13 mouse cellular contexts compared by ENCODE assay signal in genomic region chr9:65903419-65903818, GRCm38 (mm10). TPM values are rescaled to one million over a fixed set of nuclear protein-coding genes. Genes with fewer than 3 reads are reported as not detected.
DNase-seq lines count a peak whose midpoint lies in the region; ATAC-seq and TF ChIP-seq lines count a peak whose summit lies in the region.
"Had no signal": no experiment of that assay in that cellular context is flagged by ENCODE, and none has a peak within 500 bp of the region (broad histone marks: within the 10 kb centered on the region; RNA-seq: fewer than 3 reads in every experiment).

No protein-coding gene starts in this region.

- H3K36me3 ChIP-seq in MEL (ENCODE audit: control insufficient read depth in 1 of 2, insufficient read depth in 2 of 2, low read length in 2 of 2) = peaks cover 2 to 9% of the 10 kb centered on the region in 2 experiments; a peak in 3 of 4 replicates

- H3K27me3 ChIP-seq in MEL (ENCODE audit: control insufficient read depth in 1 of 2, insufficient read depth in 2 of 2, low read length in 2 of 2) = no peaks in the 10 kb centered on the region
- H3K27me3 ChIP-seq: embryonic facial prominence, embryonic 13.5 days had no signal

- peak; percentile 14; the same call in 1 of the 2 replicates for TF ChIP-seq RAD21 in MEL (IDR thresholded peaks at IDR 0.05; ENCODE audit: low read depth, low read length)

- peak; percentile 66 for ATAC-seq in megakaryocyte, adult 5-6 weeks (ENCODE audit: poor library complexity, severe bottlenecking)

- TF ChIP-seq POLR2A in MEL (IDR thresholded peaks at IDR 0.05; ENCODE audit: control insufficient read depth in 1 of 2, insufficient read depth in 1 of 2, low read depth in 1 of 2, low read length in 2 of 2, poor library complexity in 1 of 2) = no peak

- H3K27ac ChIP-seq in left cerebral cortex, adult 2 months = no peak overlapping the region
- H3K27ac ChIP-seq in MEL (ENCODE audit: control insufficient read depth, low read depth, low read length) = no peak overlapping the region
- H3K27ac ChIP-seq: embryonic facial prominence, embryonic 13.5 days; hindbrain, embryonic 10.5 days had no signal

- no peaks in the 10 kb centered on the region for H3K79me2 ChIP-seq in MEL (ENCODE audit: control insufficient read depth, insufficient read depth, low read length, poor library complexity)

- H3K9ac ChIP-seq in MEL (ENCODE audit: control insufficient read depth, low read depth, low read length, poor library complexity, severe bottlenecking) = no peak overlapping the region
- H3K9ac ChIP-seq: embryonic facial prominence, embryonic 13.5 days had no signal

- H3K4me1 ChIP-seq in MEL (ENCODE audit: control insufficient read depth in 1 of 2, insufficient read depth in 2 of 2, low read length in 2 of 2) = peaks cover 2% of the 10 kb centered on the region in 2 experiments; a peak in 1 of 4 replicates

- peak; percentile 28 for TF ChIP-seq CTCF in left cerebral cortex, adult 2 months (IDR thresholded peaks at IDR 0.05)
- TF ChIP-seq CTCF in MEL (IDR thresholded peaks at IDR 0.05 in 2 of 3, conservative IDR thresholded peaks at IDR 0.05 in 1 of 3; ENCODE audit: control insufficient read depth in 1 of 3, insufficient read depth in 1 of 3, low read depth in 2 of 3, low read length in 3 of 3, poor library complexity in 1 of 3, severe bottlenecking in 1 of 3) = peak; percentile 29 to 52 (median 34)

- H3K9me3 ChIP-seq in MEL (replicated peaks; ENCODE audit: insufficient read depth, low read length) = no peaks in the 10 kb centered on the region
- H3K9me3 ChIP-seq: embryonic facial prominence, embryonic 13.5 days; hindbrain, embryonic 10.5 days had no signal

- no peak for DNase-seq in left cerebral cortex, adult 2 months (ENCODE audit: extremely low spot score in 1 of 2, low spot score in 2 of 2)
- no peak for DNase-seq in left cerebral cortex, adult 8-10 months (ENCODE audit: low spot score in 2 of 2)
- peak; percentile 12 to 14 for DNase-seq in B cell, adult 2 months
- DNase-seq in MEL (ENCODE audit: low read depth, low spot score) = peak; percentile 43
- no peak for DNase-seq in right cerebral cortex, postnatal 25 days
- DNase-seq in ovary, postnatal 36 days (ENCODE audit: low spot score) = no peak
- DNase-seq: cerebellum, adult 8-10 months; kidney, postnatal 25 days; left cerebral cortex, postnatal 4 days; thymus, adult 18-20 months had no signal

- intact Hi-C loops in left cerebral cortex, adult 2 months (cut with DNase I) = no loop called here

- no peak overlapping the region for H3K4me3 ChIP-seq in left cerebral cortex, adult 2 months
- no peak overlapping the region for H3K4me3 ChIP-seq in MEL (ENCODE audit: control insufficient read depth in 1 of 2, insufficient read depth in 1 of 2, low read depth in 2 of 2, low read length in 2 of 2)
- H3K4me3 ChIP-seq: embryonic facial prominence, embryonic 13.5 days; hindbrain, embryonic 10.5 days had no signal

- TF ChIP-seq EP300 in MEL (IDR thresholded peaks at IDR 0.05; ENCODE audit: low read depth in 1 of 2, low read length in 2 of 2) = no peak

TF ChIP-seq in MEL, 35 proteins besides CTCF, POLR2A, EP300 and RAD21:
- TF ChIP-seq ZNF384 (IDR thresholded peaks at IDR 0.05; ENCODE audit: low read depth, low read length) (peak; percentile 46), MAZ (IDR thresholded peaks at IDR 0.05; ENCODE audit: low read depth, low read length) (no peak)

RNA-seq across cellular contexts. Expression of gene Trip4, which starts 5.2 kb away (rescaled TPM):
- total RNA-seq in left cerebral cortex, adult 2 months (2021) = 10 to 100 TPM; 34.3 to 36.6 TPM
- total RNA-seq in left cerebral cortex, adult 8-10 months (2022) = 10 to 100 TPM; 34.1 to 37.8 (median 36.4) TPM
- total RNA-seq in MEL (2012; rRNA removed) = 13.0 and 13.4 TPM in 2 replicates
- polyA plus RNA-seq in MEL (2012; ENCODE audit: insufficient read depth in 1 of 2, insufficient read length in 2 of 2, low read depth in 1 of 2, low replicate concordance in 2 of 2, missing spikeins in 1 of 2) = 10 to 100 TPM in 1 of 2 experiments, not detected in 1; 13.5 TPM
- 17.7 and 23.0 TPM in 2 replicates for total RNA-seq in megakaryocyte, adult 5-6 weeks (2015)
- 23.8 and 27.9 TPM in 2 replicates for total RNA-seq in megakaryocyte, adult 5-6 weeks (2017)

RNA-seq across cellular contexts. Expression of gene Csnk1g1, which starts 5.3 kb away (rescaled TPM):
- total RNA-seq in left cerebral cortex, adult 2 months (2021) = 10 to 100 TPM; 42.3 to 47.1 TPM
- total RNA-seq in left cerebral cortex, adult 8-10 months (2022) = 10 to 100 TPM; 33.0 to 48.1 (median 44.8) TPM
- total RNA-seq in MEL (2012; rRNA removed) = 5.1 and 6.9 TPM in 2 replicates
- 1 to 10 TPM in 1 of 2 experiments, not detected in 1; 7.7 TPM for polyA plus RNA-seq in MEL (2012; ENCODE audit: insufficient read depth in 1 of 2, insufficient read length in 2 of 2, low read depth in 1 of 2, low replicate concordance in 2 of 2, missing spikeins in 1 of 2)
- 25.0 and 31.0 TPM in 2 replicates for total RNA-seq in megakaryocyte, adult 5-6 weeks (2015)
- 22.3 and 34.3 TPM in 2 replicates for total RNA-seq in megakaryocyte, adult 5-6 weeks (2017)

RNA-seq across cellular contexts. Expression of gene Pclaf, which starts 13.4 kb away (rescaled TPM):
- not detected for total RNA-seq in left cerebral cortex, adult 2 months (2021)
- under 1 TPM in 3 of 4 experiments, not detected in 1; 0.23 to 0.44 (median 0.25) TPM for total RNA-seq in left cerebral cortex, adult 8-10 months (2022)
- 67.1 and 79.2 TPM in 2 replicates for total RNA-seq in MEL (2012; rRNA removed)
- 10 to 100 TPM in 1 of 2 experiments, not detected in 1; 99.0 TPM for polyA plus RNA-seq in MEL (2012; ENCODE audit: insufficient read depth in 1 of 2, insufficient read length in 2 of 2, low read depth in 1 of 2, low replicate concordance in 2 of 2, missing spikeins in 1 of 2)
- total RNA-seq in megakaryocyte, adult 5-6 weeks (2015) = 105 and 130 TPM in 2 replicates
- 295 and 303 TPM in 2 replicates for total RNA-seq in megakaryocyte, adult 5-6 weeks (2017)

Comparison
In these comparisons a context has a peak if more than half of its experiments do, and no peak if none do; other contexts are left out.
1. DNase-seq: peak in B cell, adult 2 months (2 of 2) and MEL (single experiment); none in left cerebral cortex, adult 2 months (0 of 2), left cerebral cortex, adult 8-10 months (0 of 2), right cerebral cortex, postnatal 25 days (single experiment) and ovary, postnatal 36 days (single experiment).
2. RNA of gene Pclaf, which starts 13.4 kb away (total RNA-seq): 105 to 303 TPM in megakaryocyte, adult 5-6 weeks and 67.1 to 79.2 TPM in MEL; 0.23 to 0.44 TPM in left cerebral cortex, adult 8-10 months and not detected in left cerebral cortex, adult 2 months; every median in the first group is over 10 times any median in the second.